Mouse (Mus musculus): ENCODE results near the gene Wwc1.
A peak's percentile ranks its signal among the peaks of the same experiment; 100 is the strongest.

Gene Wwc1

DNA sequence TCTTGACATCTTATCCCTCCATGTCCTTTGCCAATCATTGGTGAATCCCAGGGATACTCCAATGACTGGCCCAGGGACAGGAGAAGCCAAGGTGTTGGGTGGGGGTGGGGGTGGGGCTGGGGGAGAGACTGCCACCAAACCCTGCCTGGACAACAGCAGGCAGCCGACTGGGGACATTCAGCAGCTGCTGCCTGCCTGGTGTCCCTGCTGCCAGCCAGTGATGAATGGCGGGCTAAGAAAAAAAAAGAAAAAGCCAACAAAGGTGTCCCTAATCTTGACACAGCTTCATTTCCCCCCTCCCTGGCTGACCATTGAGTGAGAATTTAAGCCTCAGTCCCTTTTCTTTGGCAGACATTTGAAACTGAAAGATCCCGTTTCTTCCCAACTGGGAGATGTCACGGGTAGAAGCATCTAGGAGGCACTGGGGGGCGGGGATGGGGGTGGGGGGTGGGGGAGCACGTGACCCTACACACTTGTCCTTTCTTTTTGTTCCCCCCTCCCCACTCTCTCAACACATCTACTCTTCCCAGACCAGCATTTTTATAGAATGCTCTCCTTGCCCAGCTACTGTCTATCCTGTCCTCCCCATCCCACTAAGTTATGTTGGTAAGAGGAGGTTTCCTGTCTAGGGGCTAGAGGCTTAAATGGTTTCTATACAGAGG lies 7.9 kb downstream of the Wwc1 start:
- DNase-seq = no peak

DNA sequence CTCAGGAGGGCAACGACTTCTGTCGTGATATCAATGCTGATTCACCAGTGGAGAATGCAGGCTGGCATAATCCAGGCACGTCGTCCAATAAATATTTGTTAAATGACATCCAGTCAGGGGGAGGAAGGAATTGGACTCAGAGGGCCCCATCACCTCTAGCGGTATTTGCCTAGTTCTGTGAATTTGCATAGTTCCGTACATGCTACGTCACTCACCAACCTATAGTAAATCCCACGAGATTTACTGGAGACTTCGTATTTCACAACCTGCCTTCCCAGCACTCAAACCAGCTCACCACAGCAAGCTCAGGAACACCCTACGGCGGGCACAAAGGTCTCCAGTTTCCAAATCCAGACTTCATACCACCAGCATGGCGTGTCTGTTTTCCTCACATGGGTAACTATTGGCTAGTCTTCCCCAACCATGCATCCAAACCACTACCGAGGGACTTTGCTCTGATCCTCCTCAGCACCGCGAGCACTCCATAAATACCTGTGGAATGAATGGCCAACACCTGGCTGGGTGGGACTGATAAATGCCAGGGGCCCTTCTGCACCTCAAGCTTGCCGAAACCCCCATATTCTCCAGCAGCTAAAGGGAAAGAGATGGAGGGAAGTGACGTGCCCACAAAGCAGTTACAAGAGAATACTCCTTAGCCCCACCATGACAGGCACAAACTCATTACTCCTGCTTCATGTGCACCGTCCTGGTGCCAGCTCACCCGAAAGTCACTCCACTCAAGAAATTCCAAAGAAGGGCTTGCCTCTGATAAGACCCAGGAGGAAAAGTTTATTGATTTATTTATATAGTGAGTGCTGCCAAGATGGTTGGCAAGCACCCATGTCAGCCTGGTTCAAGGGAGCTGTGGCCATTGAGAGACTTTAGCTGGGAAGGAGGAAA lies 9.3 kb downstream of the Wwc1 start:
- DNase-seq = no peak

DNA sequence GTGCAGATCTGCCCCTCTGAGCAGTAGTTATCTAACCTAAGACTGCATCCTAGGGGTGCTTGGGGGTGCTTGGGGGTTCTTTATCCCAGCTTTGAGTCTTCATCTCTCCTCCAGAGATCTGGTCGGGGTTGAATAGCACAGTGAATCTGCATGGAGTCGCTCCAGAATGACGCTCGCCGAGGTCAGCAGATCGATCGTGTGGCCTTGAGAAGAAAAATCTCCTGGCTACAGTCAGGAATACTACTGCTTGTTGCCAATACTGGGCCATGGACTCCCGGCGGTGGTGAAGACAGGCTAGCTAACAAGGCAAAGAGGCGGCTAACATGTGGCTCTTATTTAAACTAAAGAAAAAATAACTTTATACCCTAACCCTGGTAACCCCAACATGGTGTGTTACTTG lies 12.0 kb downstream of the Wwc1 start:
- no peak for DNase-seq

DNA sequence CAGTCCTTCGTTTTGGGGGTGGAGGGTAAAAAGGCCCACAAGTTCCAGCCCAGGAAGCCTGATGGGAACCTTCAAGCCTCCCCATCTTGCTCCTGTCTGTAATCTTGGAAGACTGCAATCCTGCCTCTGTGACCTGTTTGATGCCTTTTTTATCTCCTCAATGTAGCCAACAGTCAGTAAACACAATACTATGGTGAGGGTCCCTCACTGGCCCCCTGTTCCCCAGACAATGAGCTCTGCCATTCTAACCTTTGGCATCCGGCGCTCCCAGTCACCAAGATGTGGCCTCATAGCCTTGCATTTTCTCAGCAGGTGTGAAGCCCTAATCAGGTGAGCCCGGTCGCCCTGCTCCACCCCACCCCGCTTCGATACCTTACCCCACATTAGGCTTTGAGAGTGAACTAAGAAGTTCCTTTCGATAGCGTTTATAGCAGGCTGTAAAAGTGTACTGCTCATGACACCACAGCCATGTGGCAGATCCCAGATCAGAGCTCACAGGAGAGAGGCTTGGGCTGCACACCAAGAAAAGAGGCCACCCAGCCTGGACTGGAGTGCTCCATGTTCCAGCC lies 16.3 kb downstream of the Wwc1 start:
- DNase-seq = no peak

DNA sequence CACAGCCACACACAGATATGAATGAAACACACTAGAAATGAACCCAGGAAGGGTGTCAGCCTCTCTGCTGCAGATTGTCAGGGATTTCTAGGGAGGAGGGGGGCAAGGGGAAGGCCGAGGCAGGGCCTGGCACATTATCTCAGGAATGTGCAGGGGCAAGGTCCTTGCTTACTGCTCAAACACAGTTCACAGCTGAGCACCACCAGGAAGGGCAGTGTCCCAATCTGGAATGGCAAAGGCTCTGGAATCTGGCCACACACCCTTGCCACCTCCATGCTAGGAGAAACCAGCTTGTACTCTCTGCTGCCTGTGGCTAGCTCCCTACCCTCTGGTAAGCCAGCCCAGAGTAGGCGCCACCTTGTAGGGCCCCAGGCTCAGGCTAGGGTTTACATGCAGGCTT lies 16.8 kb downstream of the Wwc1 start:
- no peak for DNase-seq

DNA sequence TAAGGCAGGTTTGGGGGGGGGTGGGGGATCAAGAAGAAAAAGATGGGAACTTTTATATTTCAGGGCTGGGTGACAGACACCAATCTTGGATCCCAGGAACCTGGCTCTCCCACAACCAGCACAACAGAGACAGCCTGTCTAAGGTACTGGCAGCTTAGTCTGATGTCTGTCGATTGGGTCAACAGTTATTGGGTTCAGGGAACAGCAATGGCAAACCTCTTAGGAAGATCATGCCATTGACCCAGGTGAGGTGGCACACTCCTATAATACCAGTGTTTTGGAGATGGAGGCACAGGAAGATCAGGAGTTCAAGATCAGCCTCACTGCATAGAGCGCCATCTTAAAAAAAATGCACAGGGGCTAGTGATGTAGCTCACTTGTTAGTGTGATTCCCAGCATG lies 17.9 kb downstream of the Wwc1 start:
- DNase-seq = no peak

DNA sequence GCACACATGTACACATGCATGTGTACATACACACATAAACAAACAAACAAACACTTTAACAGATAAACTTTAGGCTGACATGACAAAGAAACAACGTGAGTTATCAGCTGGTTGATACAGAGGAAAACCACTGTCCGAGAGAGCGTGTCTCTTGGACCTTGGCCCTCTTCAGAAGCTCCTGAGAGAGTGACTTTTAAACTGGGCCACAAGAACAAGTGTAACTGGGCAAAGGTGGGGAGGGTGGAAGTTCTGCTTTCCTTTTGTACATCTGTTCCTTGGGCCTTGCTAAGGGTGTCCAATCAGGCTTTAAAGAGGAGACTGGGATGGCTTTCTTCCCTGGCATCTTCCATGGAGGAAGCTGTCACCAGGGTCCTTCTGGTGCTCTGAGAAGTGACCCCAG lies 21.1 kb downstream of the Wwc1 start:
- DNase-seq = no peak

DNA sequence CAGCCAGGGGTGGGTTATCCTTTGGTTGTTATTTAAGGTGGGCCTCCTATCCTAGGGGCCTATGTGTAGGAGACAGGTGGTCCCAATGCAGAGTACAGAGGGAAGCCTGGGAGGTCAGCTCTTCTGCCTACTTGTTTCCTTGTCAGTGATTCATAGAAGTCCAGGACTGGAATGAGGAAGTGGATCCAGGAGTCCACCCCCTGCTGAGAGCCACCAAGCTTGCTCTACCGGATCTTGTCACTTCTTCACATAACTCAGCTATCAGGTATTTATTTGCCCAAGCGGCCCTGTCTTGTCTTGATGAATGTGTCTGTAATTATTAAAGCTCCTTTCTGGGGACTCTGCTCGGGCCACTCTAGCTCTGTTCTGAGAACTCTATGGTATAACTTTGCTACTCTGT lies 24.8 kb downstream of the Wwc1 start:
- DNase-seq = no peak

DNA sequence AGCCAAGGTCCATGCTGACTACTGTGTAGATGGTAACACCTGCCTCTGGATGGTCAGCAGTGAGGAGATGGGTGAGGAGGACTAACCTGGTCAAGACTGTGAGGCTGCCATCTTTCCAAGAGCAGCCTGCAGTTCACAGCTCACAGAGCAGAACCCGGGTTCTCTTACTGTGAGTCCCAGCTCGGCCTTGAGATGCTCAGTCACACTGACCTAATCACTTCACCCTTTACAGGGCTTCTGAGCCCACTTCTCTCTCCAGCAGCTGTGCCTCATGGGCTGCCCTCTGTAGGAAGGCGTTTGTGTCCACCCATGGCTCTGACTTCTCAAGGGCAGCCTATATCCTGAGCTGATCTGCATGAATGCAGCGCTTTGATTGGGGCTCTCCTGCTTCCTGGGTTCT lies 27.1 kb downstream of the Wwc1 start:
- no peak for DNase-seq

DNA sequence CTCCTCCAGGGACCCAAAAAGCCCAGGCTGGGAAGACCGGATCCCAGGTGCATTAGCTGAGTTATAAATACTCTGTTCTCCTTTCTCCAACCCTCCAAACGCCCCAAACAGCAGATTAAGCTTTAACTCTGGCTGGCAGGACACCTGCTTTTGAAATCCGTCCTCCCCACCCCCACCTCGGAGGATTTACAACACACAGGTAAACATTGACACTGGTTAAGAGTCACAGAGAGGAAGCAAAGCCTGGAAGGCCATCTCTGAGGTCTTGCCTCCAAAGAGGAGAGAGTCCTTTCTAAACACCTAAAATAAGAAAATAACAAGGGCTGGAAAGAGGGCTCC lies 28.6 kb downstream of the Wwc1 start:
- no peak for DNase-seq

DNA sequence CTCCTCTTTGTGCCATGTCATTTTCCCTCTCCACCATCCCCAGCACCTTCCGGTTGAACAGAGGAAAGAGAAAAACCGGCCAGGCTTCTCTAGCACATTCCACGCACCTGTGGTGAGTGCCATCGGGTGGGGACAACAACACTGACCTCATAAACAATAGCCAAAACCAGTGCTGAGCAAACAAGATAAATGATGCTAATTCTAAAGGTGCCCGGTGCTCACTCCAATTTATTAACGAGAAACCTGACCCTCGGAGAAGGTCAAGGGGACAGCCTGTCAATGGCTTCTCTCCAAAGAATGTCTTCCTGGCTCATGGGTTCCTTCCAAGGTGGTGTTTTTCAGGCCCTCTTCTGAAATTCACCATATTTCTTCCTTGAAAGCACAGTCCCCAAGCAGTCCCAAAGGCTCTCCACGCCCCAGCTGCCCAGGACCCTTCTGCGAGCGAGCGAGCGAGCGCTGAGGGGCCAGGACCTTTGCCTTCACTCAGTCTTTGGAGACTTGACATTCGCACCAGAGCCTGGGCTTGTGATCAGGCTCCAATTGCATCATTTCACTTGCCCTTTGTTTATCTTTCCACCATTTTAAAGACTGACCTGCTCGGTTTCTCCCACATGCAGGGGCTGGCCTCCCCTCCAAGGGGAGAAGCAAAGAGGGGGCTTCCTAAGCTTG lies 29.1 kb downstream of the Wwc1 start:
- no peak for DNase-seq

DNA sequence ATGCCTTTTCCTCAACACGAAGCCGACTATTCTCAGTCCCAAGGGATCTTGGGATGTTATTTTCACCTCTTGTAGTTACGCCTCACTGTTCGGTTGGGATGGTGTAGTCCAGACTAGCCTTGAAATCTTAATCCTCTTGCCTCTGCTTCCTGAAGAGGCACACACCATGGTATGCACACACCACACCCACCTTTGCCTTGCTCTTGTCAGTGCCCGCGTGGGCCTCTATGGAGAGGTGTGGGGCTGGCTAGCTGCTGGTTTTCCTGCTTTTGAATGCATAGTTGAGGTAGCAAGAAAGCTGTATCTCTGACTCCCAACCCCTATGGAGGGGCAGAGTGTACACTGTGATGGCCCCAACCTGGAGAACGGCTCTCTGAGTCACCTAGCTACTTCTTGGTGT lies 29.9 kb downstream of the Wwc1 start:
- no peak for DNase-seq

DNA sequence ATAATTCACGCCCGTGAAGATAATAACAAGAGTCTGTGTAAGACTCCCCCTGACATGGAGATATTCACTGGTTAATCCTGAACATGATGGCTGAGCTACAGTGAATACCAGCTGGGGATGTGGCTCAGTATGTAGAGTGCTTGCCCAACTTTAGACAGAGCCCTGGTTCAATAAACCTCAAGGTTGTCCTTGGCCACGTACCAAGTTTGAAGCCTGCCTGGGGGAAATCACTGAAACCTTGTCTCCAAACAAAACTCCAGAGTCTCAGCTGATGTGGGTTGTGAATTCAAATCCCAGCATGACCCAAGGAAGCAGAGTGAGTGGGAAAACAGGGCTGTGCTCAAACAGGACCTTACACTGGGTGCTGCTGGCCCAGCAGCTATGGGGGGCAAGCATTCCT lies 30.3 kb downstream of the Wwc1 start:
- no peak for DNase-seq

DNA sequence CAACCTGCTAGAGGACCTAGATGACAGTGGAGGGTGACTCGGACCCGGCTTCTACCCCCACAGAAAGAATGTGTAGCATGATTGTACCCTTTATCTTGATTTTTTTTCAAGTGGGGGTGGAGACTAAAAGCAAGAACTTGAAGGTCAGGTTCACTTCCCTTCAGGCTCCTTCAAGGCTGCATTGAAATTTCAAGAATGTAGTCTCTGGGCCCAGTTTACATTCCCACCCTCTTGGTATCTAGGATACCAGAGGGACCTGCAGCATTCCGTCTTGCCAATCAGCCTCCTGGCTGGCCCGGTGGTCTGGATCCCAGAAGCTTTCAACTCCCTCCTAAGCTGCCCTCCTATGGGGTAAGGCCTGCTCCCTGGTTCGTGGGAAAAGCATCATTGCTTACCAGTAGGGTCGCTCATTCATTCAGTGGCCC lies 31.9 kb downstream of the Wwc1 start:
- no peak for DNase-seq

DNA sequence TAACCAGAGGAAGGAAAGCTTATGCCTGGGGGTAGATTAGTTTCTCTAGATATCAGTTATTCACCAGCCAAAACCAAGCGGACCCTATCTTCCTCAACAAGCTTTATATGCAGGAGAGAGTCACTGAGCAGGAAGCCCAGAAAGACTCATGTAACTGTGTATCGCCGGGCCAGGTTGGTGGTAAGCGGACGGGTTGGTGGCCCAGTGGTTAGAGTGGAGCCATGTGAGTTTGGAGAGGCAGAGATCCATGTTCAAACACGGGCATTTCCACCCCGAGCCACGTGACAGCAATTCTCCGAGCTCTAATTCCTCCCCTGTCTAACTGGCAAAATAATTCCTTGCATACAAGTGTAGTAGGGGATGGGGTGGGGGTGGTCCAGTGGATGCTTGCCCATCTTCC lies 32.4 kb downstream of the Wwc1 start:
- DNase-seq = no peak

DNA sequence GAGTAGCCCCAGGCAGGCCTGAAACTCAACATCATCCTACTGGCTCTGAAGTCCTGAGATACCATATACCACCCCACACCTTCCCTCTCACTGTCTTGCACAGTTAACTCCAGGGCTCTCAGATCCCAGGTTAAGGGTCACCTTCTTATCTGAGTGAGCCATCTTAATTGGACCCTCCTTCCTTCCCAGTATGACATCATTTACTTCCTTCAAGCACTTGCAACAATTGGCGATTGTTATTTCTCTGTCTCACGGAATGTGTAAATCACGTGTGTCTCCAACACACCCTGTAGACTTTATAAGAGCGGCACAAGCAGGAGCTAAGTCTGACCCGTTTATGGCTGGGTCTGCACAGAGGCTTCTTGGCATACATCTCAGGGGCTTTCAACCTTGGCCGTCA lies 35.1 kb downstream of the Wwc1 start:
- DNase-seq = no peak

DNA sequence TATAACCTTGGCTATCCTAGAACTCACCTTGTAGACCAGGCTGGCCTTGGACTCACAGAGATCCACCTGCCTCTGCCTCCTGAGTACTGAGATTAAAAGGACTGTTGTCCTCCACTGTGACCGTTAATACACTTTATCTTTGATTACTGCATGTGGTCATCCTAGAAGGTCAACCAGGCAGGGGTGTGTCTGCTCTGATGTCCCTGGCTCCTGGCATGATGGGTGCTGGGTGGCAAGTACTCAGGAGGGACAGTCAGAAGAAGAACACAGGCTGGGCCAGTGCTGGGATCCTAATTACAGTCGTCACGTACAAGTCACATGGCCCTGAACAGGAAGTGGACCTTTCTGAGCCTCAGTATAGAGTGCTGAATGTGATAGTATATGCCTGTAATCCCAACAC lies 38.7 kb downstream of the Wwc1 start:
- DNase-seq = no peak

DNA sequence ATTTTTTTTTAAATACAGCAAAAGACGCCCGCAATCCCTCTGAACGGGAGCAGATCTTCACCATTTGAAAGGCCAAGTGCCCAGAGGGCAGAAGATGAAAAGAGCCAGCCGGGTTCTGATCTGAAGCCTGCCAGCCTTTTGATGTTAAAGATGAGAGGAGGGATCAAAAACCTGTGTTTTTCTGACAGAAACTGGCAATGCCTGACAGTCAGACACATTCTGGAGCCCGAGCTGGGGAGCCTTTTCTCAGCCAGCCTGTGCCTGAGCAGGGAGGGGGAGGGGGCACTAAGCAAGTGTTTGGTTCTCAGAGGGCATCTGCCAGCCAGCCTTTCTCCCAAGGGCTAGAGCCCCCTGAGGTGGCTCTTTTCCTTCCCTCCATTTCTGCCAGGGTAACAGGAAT lies 39.3 kb downstream of the Wwc1 start:
- DNase-seq = no peak

DNA sequence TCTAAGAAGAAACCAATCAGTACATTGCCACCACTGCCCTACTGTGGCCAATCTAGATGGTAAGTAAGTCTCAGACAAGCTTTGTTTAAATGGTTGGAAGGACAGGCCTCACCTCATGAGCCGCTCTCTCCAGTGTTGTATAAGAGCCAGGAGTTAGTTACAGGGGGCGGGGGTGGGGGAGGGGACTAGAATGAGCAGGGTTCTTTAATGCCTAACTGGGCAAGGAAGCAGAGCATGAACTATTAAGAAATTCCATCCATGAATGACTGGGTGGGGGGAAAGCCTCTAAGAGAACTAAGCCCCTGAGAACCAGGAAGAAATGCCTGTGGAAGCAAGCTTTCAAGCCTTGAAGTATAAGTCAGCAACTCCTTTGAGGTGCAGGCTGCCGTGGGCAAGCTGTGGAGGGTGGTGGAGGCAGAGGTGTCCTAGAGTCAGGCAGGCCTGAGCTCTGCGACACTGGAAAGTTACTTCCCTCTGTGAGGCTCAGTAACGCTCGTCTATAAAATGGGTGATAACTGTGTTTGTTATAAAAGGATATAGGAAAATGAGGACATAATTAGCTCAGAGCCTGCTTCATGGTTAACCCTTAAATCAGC lies 41.4 kb downstream of the Wwc1 start:
- no peak for DNase-seq

DNA sequence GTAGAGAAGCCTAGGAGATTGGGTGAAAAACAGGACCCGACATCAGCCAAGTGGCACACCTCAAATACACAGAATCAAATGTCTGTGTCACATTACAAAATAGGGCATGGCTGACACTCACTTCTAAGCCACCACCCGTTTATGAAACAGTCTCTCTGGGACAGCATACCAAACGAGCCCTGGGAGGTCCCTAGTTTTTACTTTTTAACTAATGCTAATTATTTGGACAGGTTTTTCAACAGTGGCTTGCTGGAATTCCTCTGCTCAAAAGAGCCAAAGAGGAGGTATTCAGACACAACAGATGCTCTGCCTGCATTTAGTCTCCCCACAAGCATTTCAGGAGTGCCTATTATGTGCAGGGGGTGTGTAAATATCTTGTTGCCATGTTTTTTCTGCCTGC lies 44.7 kb downstream of the Wwc1 start:
- DNase-seq = no peak

DNA sequence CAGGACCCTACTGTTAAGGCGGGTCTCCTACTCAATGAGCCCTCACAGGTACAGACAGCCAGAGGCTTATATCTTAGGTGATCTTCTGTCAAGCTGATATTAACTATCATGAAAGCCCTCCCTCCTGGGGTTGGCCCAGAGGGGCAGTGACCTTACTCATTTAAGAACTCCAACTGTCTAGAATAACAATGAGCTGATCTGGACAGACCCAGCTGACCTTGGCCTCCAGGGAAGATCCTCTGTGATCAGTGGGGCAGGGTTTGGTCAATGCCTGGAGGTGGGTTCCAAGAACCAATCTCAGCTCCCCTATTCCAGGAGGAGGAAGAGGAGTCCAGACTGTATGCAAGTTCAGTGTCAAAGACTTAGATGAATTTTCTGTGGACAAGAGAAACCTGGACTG lies 45.2 kb downstream of the Wwc1 start:
- DNase-seq = no peak

DNA sequence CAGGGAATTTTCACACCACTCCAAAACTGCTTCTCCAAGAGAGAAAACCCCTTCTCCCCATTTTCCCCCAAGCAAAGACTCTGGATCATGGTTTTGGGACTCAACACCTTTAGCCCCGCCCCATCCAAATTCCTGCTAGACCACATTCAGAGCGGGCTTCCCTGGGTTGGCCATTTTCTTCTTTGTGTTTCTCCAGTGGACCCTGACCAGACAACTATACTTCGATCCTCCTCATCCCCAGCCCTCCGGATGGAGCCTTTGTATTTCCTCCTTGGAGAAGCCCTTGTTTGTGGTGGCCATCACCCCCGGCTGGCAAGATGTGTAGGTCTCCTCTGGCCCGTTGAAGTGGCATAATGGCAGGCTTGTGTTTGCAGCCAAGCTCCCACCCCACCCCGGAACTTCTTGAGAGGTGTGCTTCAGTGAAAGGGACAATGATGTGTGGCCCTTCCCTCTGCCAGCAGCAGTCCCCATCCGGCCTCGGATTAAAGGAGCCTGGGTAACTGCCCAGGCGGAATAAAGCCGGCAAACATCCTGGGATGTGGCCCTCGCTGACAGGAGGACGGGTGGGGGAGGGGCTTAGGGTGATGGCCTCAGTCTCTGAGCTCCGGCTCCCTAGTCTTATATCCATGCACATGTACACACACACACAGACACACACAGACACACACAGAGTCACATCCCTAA lies 46.8 kb downstream of the Wwc1 start:
- DNase-seq = peak; percentile 54
